Mouse (Mus musculus) embryonic fibroblast, embryonic 13.5 days (primary cell): ENCODE data around the gene Klf11. TPM values are rescaled to one million over a fixed set of nuclear protein-coding genes. Genes with fewer than 3 reads are reported as not detected.

Source experiments
- H3K27ac ChIP-seq: 2 replicates; pipeline ENCODE4 v1.5.1; 2012; ENCODE audit warnings: low read length, control low read depth, inconsistent platforms; ENCODE audit not compliant: insufficient read depth
- H3K4me1 ChIP-seq: 2 replicates; pipeline ENCODE4 v1.6.1; 2011; ENCODE audit warnings: low read length; ENCODE audit not compliant: control insufficient read depth, insufficient read depth
- H3K4me3 ChIP-seq: 2 replicates; pipeline ENCODE4 v1.5.1; 2011; ENCODE audit warnings: mild to moderate bottlenecking, control low read depth, low read length; ENCODE audit not compliant: insufficient read depth
- CTCF ChIP-seq: IDR thresholded peaks from 2 replicates; pipeline ENCODE4 v1.5.1; 2011; ENCODE audit warnings: mild to moderate bottlenecking, control low read depth, low read length, moderate library complexity, borderline replicate concordance; ENCODE audit not compliant: insufficient read depth
- POLR2A ChIP-seq: IDR thresholded peaks from 2 replicates; pipeline ENCODE4 v1.6.1; 2011; ENCODE audit warnings: low read depth, mild to moderate bottlenecking, control low read depth, low read length, moderate library complexity
- polyA plus RNA-seq: library from polyadenylated mRNA; stranded (reverse); fragments of >200 nt; gene quantifications from 2 replicates; pipeline ENCODE4 v1.2.4, GENCODE M21; 2011; ENCODE audit warnings: low read depth; ENCODE audit not compliant: missing spikeins, insufficient read length

Klf11 gene
- polyA plus RNA-seq, 1 experiment, result 5.9 TPM

DNA sequence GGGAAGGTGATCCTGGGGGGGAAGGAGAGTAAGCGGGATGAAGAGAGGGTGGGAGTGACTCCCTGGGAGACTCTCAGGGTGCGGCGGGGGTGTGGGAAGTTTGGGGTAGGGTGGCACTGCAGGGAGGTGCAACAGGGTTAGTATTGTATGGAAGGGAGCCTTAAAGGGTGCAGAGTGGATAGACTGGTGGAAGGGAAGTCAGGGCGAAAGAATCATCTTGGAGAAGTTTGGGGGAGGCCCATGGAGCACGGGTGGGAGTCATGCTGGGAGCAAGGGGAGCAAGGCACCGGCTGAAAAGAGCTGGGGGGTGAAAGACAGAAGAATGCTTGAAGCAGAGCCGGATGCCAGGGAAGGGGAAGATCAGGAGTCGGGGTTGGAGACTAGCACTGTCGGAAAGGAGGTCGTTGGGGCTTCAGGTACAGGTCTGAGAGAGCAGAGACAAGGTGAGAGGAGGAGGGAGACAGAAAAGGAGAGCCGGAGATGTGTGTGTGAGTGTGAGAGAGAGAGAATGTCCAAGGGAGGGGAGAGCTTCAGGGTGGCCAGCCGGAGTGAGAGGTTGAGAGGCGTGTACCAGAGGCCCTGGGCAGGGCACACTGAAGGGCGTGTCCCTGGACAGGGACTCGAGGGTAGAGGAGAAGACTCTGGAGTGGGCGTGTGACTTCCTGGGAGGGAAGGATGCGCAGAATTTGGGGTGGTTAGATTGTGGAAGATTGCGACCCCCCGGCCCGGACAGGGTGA is 30.4 kb downstream of the Klf11 start, which contains the start of gene Cys1:
Cys1 (minus strand) TSS at position 528 of the 738 bp plus-strand sequence.
- Histone ChIP-seq H3K4me3 (peak within 1 kb of the TSS; percentile 24), H3K27ac (no peak within 1 kb of the TSS), H3K4me1 (0 out of 2 replicates have a peak, but pooled peaks cover 5% of the 10 kb centered on the region)
- TF ChIP-seq POLR2A (no peak), CTCF (no peak)

DNA sequence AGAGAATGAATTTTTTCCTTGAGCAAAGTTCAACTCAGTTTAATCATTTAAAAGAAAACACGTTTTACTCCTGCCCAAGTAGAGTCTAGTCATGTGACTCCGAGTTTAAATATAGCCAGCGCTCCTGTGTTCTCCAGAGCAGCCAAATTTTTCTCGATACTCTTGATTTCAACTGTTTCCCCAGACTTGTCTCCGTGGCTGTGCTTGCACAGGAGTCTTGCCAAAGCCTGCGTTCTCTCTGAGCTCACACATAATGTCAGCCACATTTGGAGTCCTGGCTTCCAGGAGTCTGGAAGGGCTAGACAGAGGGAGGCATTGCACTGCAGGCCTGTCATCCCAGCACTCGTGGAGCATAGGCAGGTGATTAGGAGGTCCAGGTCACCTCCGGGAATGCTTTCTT is 31.5 kb downstream of the Klf11 start:
- H3K4me1 ChIP-seq, result 0 out of 2 replicates have a peak, but pooled peaks cover 5% of the 10 kb centered on the region
- no peak overlapping the region for H3K27ac ChIP-seq
- no peak overlapping the region for H3K4me3 ChIP-seq
- TF ChIP-seq POLR2A (no peak), CTCF (no peak)

DNA sequence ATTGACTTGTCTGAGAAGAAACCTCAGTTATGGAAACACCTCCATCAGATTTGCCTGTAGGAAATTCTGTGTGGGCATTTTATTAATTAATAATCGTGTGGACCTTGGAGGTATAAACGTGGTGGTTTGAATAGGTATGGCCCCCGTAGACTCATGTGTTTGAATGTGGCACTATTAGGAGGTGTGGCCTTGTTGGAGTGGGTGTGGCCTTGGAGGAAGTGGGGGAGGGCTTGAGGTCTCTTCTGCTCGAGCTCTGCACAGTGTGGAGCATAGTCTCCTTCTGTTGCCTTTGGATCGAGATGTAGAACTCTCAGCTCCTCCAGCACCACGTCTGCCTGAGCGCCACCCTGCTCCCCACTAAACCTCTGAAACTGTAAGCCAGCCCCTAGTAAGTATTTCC is 32.4 kb downstream of the Klf11 start:
- Histone ChIP-seq H3K4me3 (no peak overlapping the region), H3K27ac (no peak overlapping the region), H3K4me1 (0 out of 2 replicates have a peak, but pooled peaks cover 5% of the 10 kb centered on the region)
- TF ChIP-seq POLR2A (no peak), CTCF (no peak)

DNA sequence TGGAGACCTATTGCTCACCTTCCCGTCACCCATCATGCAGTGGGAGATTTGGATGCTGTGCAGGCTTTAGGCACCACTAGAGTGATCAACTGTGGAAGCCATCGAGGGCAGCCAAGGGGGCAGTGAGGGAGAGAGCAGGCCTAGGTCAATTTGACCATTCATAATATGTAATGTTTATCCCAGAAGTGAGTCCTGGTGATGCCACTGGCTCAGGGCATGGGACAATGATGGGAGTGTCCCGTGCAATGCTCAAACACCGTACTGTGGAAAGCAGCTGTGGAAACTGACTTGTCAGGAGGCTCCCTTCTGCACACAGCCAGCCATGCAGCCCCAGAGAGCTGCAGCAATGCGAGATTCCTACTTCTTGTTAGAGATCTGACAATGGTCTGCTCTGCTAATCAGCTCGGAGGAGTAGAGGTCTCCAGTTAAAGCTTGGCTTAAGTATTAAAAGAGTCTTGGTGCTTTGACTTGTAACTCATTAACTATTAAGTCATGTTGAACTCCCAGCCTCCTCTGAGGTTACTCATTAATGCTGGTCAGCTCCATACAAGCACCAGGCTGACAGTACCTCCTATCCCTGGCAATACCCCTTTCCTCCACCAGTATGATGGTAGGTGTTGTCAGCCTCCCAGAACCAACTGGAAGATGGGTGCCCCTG is 35.1 kb downstream of the Klf11 start:
- H3K27ac ChIP-seq, result no peak overlapping the region

DNA sequence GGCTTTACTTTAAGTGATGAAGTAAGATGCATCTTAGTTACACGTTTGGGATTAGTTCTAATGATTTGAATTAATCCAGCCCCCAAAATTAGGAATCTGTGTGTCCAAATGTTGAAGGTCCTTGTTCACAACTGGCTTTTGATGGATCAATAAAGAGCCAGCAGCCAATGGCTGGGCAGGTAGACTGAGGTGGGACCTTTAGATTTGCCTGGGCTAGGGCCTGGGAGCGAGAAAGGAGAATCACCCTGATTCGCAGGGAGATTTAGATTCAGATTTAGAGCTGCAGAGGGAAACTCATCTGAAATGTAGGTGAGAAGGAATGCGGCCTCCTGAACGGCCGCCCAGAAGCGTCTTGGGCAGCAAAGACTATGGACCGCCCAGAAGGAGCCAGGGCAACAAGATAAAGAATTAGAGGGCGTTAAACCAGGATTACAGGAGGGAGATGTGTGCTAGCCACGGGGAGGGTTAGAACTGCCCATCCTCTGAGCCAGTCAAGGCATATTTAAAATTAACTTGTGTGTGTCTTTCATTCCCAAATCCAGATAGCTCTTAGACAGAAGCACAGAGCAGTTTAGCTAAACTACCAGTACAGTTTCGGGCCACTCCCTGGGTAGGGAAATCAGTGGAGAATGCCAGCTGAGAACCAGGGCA is 35.7 kb downstream of the Klf11 start:
- TF ChIP-seq POLR2A (no peak), CTCF (no peak)
- Histone ChIP-seq H3K27ac (no peak overlapping the region), H3K4me3 (no peak overlapping the region), H3K4me1 (no peaks in the 10 kb centered on the region)

More for the DNA sequence above, 35.1 kb downstream of the Klf11 start:
- TF ChIP-seq POLR2A (no peak), CTCF (no peak)
- H3K4me3 ChIP-seq, result no peak overlapping the region
- H3K4me1 ChIP-seq, result 0 out of 2 replicates have a peak, but pooled peaks cover 5% of the 10 kb centered on the region

DNA sequence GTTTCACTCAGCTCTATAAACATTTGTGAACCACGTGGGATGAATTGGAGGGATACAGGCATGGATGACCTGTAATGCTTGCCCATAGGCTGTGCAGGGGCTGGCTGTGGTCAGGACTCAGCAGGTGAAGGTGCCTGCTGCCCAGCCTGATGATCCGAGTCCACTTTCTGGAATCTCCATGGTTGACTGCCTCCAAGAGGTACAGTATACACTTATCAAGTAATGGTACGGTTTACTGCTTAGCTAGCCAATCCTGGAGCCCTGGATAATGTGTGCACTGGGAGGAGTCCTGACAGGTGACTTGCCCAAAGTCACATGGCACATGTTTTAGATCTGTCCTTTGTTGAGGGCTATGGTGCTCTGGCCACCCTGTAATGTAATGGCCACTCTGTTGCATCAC is 39.3 kb downstream of the Klf11 start:
- TF ChIP-seq POLR2A (no peak), CTCF (no peak)
- Histone ChIP-seq H3K4me1 (no peaks in the 10 kb centered on the region), H3K27ac (no peak overlapping the region), H3K4me3 (no peak overlapping the region)

DNA sequence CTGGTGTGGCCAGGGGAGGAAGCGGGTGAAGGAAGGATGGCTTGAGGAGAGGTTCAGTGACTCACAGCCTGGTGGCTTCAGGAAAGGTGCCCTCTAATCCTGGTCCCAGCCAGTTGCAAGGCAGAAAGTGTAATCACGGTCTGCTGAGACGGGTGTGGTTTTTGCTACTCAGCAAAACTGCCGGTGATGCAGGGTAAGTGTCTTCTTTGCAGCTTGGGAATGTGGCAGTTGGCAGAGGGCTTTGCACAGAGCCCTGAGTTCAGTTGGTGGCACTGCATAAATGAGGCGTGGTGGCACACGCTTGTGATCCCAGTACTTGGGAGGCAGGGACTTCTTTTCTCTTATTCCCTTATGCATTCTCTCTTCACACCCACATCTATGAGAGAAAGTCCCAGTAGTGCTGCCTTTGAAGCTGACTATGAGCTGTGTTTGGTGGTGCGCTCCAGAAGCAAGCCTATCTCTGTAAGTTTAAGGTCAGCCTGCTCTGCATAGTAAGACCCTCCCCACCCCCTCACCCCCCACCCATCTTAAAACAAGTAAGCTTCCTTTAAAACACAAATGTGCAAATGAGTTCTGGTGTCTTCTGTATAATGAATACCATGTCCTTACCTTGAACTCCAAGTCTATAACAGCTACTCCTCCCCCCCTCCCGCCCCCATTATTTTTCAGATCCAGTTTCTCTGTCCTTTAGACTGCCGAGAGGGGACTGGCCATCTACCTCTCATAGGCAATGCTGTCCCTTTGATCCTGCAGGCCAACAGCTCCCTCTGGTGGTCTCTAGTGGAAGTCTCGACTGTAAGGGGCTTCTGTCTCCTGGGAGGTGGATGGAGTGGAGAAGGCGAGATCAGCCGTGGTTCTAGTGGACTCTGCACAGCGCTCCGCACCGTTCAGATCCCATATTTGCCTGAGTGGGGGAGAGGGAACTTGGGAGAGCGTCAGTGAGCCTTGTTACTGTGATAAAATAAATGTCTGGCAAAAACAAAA is 45.7 kb downstream of the Klf11 start:
- H3K4me1 ChIP-seq, result no peaks in the 10 kb centered on the region
- TF ChIP-seq POLR2A (no peak), CTCF (peak; percentile 90)
- H3K27ac ChIP-seq, result no peak overlapping the region

DNA sequence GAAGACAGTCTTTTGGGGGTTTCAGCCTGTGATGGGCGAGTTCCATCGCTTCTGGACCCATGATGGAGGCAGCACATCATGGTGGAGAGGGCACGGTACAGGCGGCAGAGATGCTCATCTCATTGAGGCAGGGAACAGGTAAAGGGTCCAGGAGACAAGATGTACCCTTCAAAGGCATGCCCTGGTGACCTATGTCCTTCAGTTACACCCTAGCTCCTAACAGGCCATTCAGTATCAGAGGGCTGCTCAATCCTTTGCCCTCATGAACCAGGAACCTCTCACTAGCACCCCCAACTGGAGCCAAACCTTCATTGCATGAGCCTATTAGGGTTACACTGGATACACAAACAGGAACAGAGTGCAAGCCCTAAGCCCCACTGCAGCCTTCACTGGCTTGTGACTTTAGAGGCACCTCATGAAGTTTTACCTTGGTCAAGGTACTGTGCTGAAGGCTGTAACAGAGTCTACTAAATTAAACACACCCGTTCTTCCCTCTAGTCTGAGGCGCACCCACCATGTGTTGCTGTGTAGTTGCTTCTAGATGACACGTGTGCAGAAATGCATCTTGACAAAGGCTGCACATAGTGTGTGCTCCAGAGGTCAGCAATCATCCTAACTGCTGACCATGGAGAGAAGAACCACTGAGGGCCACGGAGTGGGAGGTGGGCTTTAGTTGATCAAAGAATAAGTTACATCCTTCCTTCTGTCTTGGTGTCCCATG is 46.6 kb downstream of the Klf11 start:
- TF ChIP-seq POLR2A, result no peak
- TF ChIP-seq CTCF, result no peak
- H3K27ac ChIP-seq, result no peak overlapping the region
- no peak overlapping the region for H3K4me3 ChIP-seq
- H3K4me1 ChIP-seq, result no peaks in the 10 kb centered on the region

More for the DNA sequence above, 45.7 kb downstream of the Klf11 start:
- no peak overlapping the region for H3K4me3 ChIP-seq
